Mouse (Mus musculus): Measurements from ENCODE around the gene Nr1i2.

Gene Nr1i2

GRCm38 (mm10) chr16:38205272-38205671, 89.4 kb downstream of the Nr1i2 start:
- no peak for DNase-seq (ENCODE audit: low read depth, low spot score)
